Mouse (Mus musculus): ENCODE measurements around the gene Gm10477. TPM values are rescaled to one million over a fixed set of nuclear protein-coding genes. Genes with fewer than 3 reads are reported as not detected.
"Not testable (repeated sequence)": the region's sequence is repeated elsewhere in the genome, so short reads cannot be mapped to it uniquely, and the experiment has no call there.

The Gm10477 gene
- not detected in 2 replicates for polyA plus RNA-seq (2016; fragmentation: Nextera tagmentation; extraction: Ambion mirVana)

- H3K9ac ChIP-seq; H3K4me2 ChIP-seq (replicated peaks); H3K9me3 ChIP-seq; H3K4me1 ChIP-seq; H3K27ac ChIP-seq; H3K27me3 ChIP-seq; H3K4me3 ChIP-seq; ATAC-seq (ENCODE audit: insufficient number of reproducible peaks, insufficient read depth, low FRiP score, low TSS enrichment); H3K36me3 ChIP-seq: not testable (repeated sequence)
- 85% methylated on average over 6 of the region's 6 CpGs for WGBS
Observed at GRCm38 (mm10) chrX:56524442-56524841, at the start of gene Gm10477. Gene Gm10477, plus strand, starts transcription at chrX:56524742.

- no peaks in the 10 kb centered on the region for H3K27me3 ChIP-seq
- H3K4me1 ChIP-seq, result no peaks in the 10 kb centered on the region
- no peak overlapping the region for H3K4me3 ChIP-seq
- no peaks in the 10 kb centered on the region for H3K9me3 ChIP-seq
- no peak for ATAC-seq (ENCODE audit: insufficient number of reproducible peaks, insufficient read depth, low FRiP score, low TSS enrichment)
- no peak overlapping the region for H3K4me2 ChIP-seq (replicated peaks)
- 84% methylated on average over 3 of the region's 3 CpGs for WGBS
- H3K9ac ChIP-seq, result no peak overlapping the region
- H3K27ac ChIP-seq, result no peak overlapping the region
- no peaks in the 10 kb centered on the region for H3K36me3 ChIP-seq
Observed at GRCm38 (mm10) chrX:56477553-56477952, 47.0 kb upstream of the Gm10477 start.

GRCm38 (mm10) chrX:56481906-56482305, 42.6 kb upstream of the Gm10477 start:
- Histone ChIP-seq H3K36me3 (no peaks in the 10 kb centered on the region), H3K27me3 (no peaks in the 10 kb centered on the region), H3K9ac (no peak overlapping the region), H3K9me3 (no peaks in the 10 kb centered on the region), H3K4me1 (no peaks in the 10 kb centered on the region), H3K27ac (no peak overlapping the region), H3K4me3 (no peak overlapping the region), H3K4me2 (replicated peaks) (no peak overlapping the region)
- WGBS, result 52% methylated on average over 3 of the region's 3 CpGs
- no peak for ATAC-seq (ENCODE audit: insufficient number of reproducible peaks, insufficient read depth, low FRiP score, low TSS enrichment)

- Histone ChIP-seq H3K9me3 (no peaks in the 10 kb centered on the region), H3K27ac (no peak overlapping the region), H3K4me1 (no peaks in the 10 kb centered on the region), H3K27me3 (no peaks in the 10 kb centered on the region), H3K4me3 (no peak overlapping the region), H3K36me3 (no peaks in the 10 kb centered on the region), H3K9ac (no peak overlapping the region), H3K4me2 (replicated peaks) (no peak overlapping the region)
- no peak for ATAC-seq (ENCODE audit: insufficient number of reproducible peaks, insufficient read depth, low FRiP score, low TSS enrichment)
- WGBS, result 21% methylated on average over 1 of the region's 1 CpGs
Observed at GRCm38 (mm10) chrX:56489758-56490157, 34.8 kb upstream of the Gm10477 start.

- ATAC-seq (ENCODE audit: insufficient number of reproducible peaks, insufficient read depth, low FRiP score, low TSS enrichment), result no peak
- no peaks in the 10 kb centered on the region for H3K4me1 ChIP-seq
- H3K27me3 ChIP-seq, result no peaks in the 10 kb centered on the region
- H3K9ac ChIP-seq, result no peak overlapping the region
- H3K27ac ChIP-seq, result no peak overlapping the region
- no peaks in the 10 kb centered on the region for H3K9me3 ChIP-seq
- 83% methylated on average over 7 of the region's 7 CpGs for WGBS
- no peak overlapping the region for H3K4me2 ChIP-seq (replicated peaks)
- H3K4me3 ChIP-seq, result no peak overlapping the region
- 0 out of 2 replicates have a peak, but pooled peaks cover 1% of the 10 kb centered on the region for H3K36me3 ChIP-seq
Observed at GRCm38 (mm10) chrX:56497241-56497640, 27.3 kb upstream of the Gm10477 start.

- H3K4me3 ChIP-seq, result no peak overlapping the region
- WGBS, result 8% methylated on average over 3 of the region's 3 CpGs
- no peaks in the 10 kb centered on the region for H3K27me3 ChIP-seq
- H3K9ac ChIP-seq, result no peak overlapping the region
- no peaks in the 10 kb centered on the region for H3K36me3 ChIP-seq
- no peak overlapping the region for H3K27ac ChIP-seq
- H3K9me3 ChIP-seq, result no peaks in the 10 kb centered on the region
- no peak overlapping the region for H3K4me2 ChIP-seq (replicated peaks)
- no peak for ATAC-seq (ENCODE audit: insufficient number of reproducible peaks, insufficient read depth, low FRiP score, low TSS enrichment)
- no peaks in the 10 kb centered on the region for H3K4me1 ChIP-seq
Observed at GRCm38 (mm10) chrX:56531266-56531665, 6.7 kb downstream of the Gm10477 start.

- H3K9me3 ChIP-seq, result no peaks in the 10 kb centered on the region
- H3K4me2 ChIP-seq (replicated peaks), result no peak overlapping the region
- no peak overlapping the region for H3K4me3 ChIP-seq
- no peaks in the 10 kb centered on the region for H3K4me1 ChIP-seq
- no peaks in the 10 kb centered on the region for H3K36me3 ChIP-seq
- no peak overlapping the region for H3K9ac ChIP-seq
- ATAC-seq (ENCODE audit: insufficient number of reproducible peaks, insufficient read depth, low FRiP score, low TSS enrichment), result no peak
- WGBS, result 50% methylated on average over 4 of the region's 4 CpGs
- H3K27me3 ChIP-seq, result no peaks in the 10 kb centered on the region
- H3K27ac ChIP-seq, result no peak overlapping the region
Observed at GRCm38 (mm10) chrX:56537162-56537561, 12.6 kb downstream of the Gm10477 start.

GRCm38 (mm10) chrX:56549506-56549905, 25.0 kb downstream of the Gm10477 start, which contains the start of gene Gm648:
Gene Gm648, minus strand, starts transcription at chrX:56549606.
- H3K27me3 ChIP-seq, result no peaks in the 10 kb centered on the region
- ATAC-seq (ENCODE audit: insufficient number of reproducible peaks, insufficient read depth, low FRiP score, low TSS enrichment), result no peak
- no peak within 1 kb of the TSS for H3K9ac ChIP-seq
- no peak within 1 kb of the TSS for H3K4me3 ChIP-seq
- H3K9me3 ChIP-seq, result no peaks in the 10 kb centered on the region
- no peak within 1 kb of the TSS for H3K27ac ChIP-seq
- no peaks in the 10 kb centered on the region for H3K36me3 ChIP-seq
- no peaks in the 10 kb centered on the region for H3K4me1 ChIP-seq
- 84% methylated on average over 7 of the region's 7 CpGs for WGBS
- no peak within 1 kb of the TSS for H3K4me2 ChIP-seq (replicated peaks)

- 79% methylated on average over 3 of the region's 3 CpGs for WGBS
- no peaks in the 10 kb centered on the region for H3K4me1 ChIP-seq
- ATAC-seq (ENCODE audit: insufficient number of reproducible peaks, insufficient read depth, low FRiP score, low TSS enrichment), result no peak
Observed at GRCm38 (mm10) chrX:56553584-56553983, 29.0 kb downstream of the Gm10477 start.

GRCm38 (mm10) chrX:56572465-56572864, 47.9 kb downstream of the Gm10477 start:
- H3K4me3 ChIP-seq, result no peak overlapping the region
- no peak overlapping the region for H3K9ac ChIP-seq
- no peak overlapping the region for H3K4me2 ChIP-seq (replicated peaks)
- H3K36me3 ChIP-seq, result no peaks in the 10 kb centered on the region
- H3K4me1 ChIP-seq, result no peaks in the 10 kb centered on the region
- WGBS, result 27% methylated on average over 6 of the region's 6 CpGs
- no peak for ATAC-seq (ENCODE audit: insufficient number of reproducible peaks, insufficient read depth, low FRiP score, low TSS enrichment)
- H3K27ac ChIP-seq, result no peak overlapping the region
- no peaks in the 10 kb centered on the region for H3K9me3 ChIP-seq
- H3K27me3 ChIP-seq, result no peaks in the 10 kb centered on the region

More at GRCm38 (mm10) chrX:56553584-56553983, 29.0 kb downstream of the Gm10477 start:
- no peaks in the 10 kb centered on the region for H3K9me3 ChIP-seq
- no peaks in the 10 kb centered on the region for H3K36me3 ChIP-seq
- H3K9ac ChIP-seq, result no peak overlapping the region
- no peaks in the 10 kb centered on the region for H3K27me3 ChIP-seq
- H3K27ac ChIP-seq, result no peak overlapping the region
- no peak overlapping the region for H3K4me2 ChIP-seq (replicated peaks)
- no peak overlapping the region for H3K4me3 ChIP-seq

Other genes with a start within 250 kb of the Gm10477 start
- 7.9 and 8.8 TPM in 2 replicates for gene Zfp449, start 178.3 kb upstream of the Gm10477 start, polyA plus RNA-seq (2016; fragmentation: Nextera tagmentation; extraction: Ambion mirVana)
- gene Smim10l2a, start 150.2 kb upstream of the Gm10477 start, polyA plus RNA-seq (2016; fragmentation: Nextera tagmentation; extraction: Ambion mirVana), result 8.8 and 9.0 TPM in 2 replicates
- gene Gm2174, start 76.8 kb upstream of the Gm10477 start, polyA plus RNA-seq (2016; fragmentation: Nextera tagmentation; extraction: Ambion mirVana), result 0.61 TPM in 1 of 2 replicates, not detected in the other
- 24.3 and 26.5 TPM in 2 replicates for gene Ints6l, start 69.9 kb upstream of the Gm10477 start, polyA plus RNA-seq (2016; fragmentation: Nextera tagmentation; extraction: Ambion mirVana)
- gene Gm648, start 24.9 kb downstream of the Gm10477 start, polyA plus RNA-seq (2016; fragmentation: Nextera tagmentation; extraction: Ambion mirVana), result not detected in 2 replicates
- 28.1 and 29.0 TPM in 2 replicates for gene Mmgt1, start 73.3 kb downstream of the Gm10477 start, polyA plus RNA-seq (2016; fragmentation: Nextera tagmentation; extraction: Ambion mirVana)
- gene Slc9a6, start 85.0 kb downstream of the Gm10477 start, polyA plus RNA-seq (2016; fragmentation: Nextera tagmentation; extraction: Ambion mirVana), result 17.7 and 18.0 TPM in 2 replicates
- 43.8 and 45.8 TPM in 2 replicates for gene Fhl1, start 207.0 kb downstream of the Gm10477 start, polyA plus RNA-seq (2016; fragmentation: Nextera tagmentation; extraction: Ambion mirVana)